Mouse (Mus musculus): ENCODE measurements around the gene Rara. TPM values are rescaled to one million over a fixed set of nuclear protein-coding genes. Genes with fewer than 3 reads are reported as not detected.
A peak's percentile ranks its signal among the peaks of the same experiment; 100 is the strongest.

The Rara gene
- polyA plus RNA-seq, 1 experiment: 17.2 TPM

DNA sequence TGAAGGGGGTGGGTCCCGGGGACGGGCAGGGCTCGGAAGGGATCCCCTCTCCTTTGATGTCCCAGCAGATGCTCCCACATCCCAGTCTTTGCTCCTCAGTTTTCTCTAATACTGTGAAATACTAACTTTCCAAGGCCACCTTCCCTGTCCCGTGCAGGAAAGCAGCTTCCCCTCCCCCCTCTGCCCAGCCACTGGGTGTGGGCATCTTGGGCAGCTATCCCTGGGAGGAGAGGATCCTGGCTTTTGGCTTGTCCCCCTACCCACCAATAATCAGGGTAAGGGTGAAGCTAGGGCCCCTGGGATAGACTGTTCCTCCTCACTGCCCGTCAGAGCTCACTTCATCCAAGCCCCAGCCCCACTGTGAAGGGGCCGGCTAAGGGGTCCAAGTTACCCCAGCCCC, 46.6 kb downstream of the Rara start:
- no peak for TF ChIP-seq CTCF (IDR thresholded peaks at IDR 0.05; ENCODE audit: control insufficient read depth, insufficient read depth, low read length)
- TF ChIP-seq POLR2A (IDR thresholded peaks at IDR 0.05; ENCODE audit: borderline replicate concordance, control insufficient read depth, low read depth, low read length): no peak
- no peaks in the 10 kb centered on the region for H3K4me1 ChIP-seq (ENCODE audit: control insufficient read depth, insufficient read depth, low read length)
- H3K27ac ChIP-seq (ENCODE audit: control insufficient read depth, insufficient read depth, low read depth, low read length, poor library complexity): no peak overlapping the region
- no peak overlapping the region for H3K4me3 ChIP-seq (replicated peaks; ENCODE audit: control insufficient read depth, low read depth, low read length)
- 79% methylated on average over 6 of the region's 6 CpGs for WGBS

DNA sequence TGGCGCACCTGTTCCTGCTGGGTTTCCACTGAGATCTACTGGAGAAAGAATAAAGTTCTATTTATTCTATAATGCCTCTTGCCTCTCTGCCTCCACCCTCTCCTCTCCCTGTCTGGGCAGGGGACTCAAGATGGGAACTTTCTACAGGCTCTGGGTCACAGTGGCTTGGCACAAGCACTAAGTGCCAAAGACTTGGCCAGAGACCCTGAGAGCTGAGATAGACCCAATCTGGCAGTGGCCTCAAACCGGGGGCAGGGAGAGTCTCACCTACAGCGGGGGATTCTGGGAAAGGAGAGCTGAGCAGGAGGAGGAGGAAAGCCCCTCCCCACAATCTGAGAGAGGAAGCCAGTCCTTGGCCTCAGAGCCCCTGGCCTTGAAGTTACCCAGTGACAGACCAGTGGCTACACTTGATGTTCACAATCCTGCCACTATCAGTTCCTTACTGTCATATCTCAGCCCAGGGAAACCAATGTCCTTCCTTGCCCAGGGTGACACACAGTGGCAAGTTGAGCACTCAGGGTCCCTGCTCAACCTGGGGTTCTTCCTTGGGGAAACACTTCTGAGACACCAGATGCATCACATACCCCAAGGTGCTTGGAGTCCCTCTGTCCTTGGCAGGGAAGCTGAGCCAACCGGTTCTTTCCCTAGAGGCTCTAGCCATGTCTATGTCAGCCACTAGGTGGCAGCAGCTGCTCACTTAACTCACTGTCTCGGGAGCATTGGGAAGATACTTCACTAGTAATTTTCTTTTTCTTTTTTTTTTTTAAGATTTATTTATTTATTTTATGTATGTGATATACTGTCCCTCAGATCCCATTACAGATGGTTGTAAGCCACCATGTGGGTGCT, 47.5 kb downstream of the Rara start:
- H3K4me1 ChIP-seq (ENCODE audit: control insufficient read depth, insufficient read depth, low read length): no peaks in the 10 kb centered on the region
- TF ChIP-seq CTCF (IDR thresholded peaks at IDR 0.05; ENCODE audit: control insufficient read depth, insufficient read depth, low read length) (peak; percentile 84), POLR2A (IDR thresholded peaks at IDR 0.05; ENCODE audit: borderline replicate concordance, control insufficient read depth, low read depth, low read length) (no peak)
- no peak overlapping the region for H3K27ac ChIP-seq (ENCODE audit: control insufficient read depth, insufficient read depth, low read depth, low read length, poor library complexity)
- 54% methylated on average over 5 of the region's 5 CpGs for WGBS
- no peak overlapping the region for H3K4me3 ChIP-seq (replicated peaks; ENCODE audit: control insufficient read depth, low read depth, low read length)

DNA sequence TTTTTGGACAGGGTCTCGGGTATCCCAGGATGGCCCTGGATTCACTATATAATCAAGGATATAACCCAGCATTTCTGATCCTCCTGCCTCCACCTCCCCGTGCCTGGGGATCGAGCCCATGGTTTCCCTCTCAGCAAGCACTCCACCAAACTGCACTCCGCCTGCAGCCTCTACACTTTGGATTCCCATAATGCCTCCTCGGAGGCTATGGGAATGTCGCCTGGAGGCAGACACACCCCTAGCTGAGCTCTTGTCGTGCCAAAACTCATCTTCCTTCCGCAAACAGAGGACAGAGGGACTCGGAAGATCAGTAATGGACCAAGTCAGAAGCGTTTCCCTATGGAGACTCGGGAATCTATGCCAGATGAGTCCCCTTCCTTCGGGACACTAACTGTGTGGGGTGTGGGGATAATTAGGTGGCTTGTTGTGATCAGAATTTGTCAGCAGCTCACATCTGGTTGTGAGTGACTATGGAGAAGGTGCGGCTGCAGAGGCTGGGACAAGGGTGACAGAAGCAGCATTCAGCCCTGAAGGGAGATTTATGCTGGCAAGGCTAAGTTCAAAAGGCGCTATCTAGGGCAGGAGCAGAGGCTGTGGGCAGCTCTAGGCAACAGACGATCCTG, 51.0 kb downstream of the Rara start:
- Histone ChIP-seq H3K4me3 (replicated peaks; ENCODE audit: control insufficient read depth, low read depth, low read length) (no peak overlapping the region), H3K4me1 (ENCODE audit: control insufficient read depth, insufficient read depth, low read length) (peaks cover 1% of the 10 kb centered on the region; the same call in 1 of the 2 replicates), H3K27ac (ENCODE audit: control insufficient read depth, insufficient read depth, low read depth, low read length, poor library complexity) (no peak overlapping the region)
- TF ChIP-seq CTCF (IDR thresholded peaks at IDR 0.05; ENCODE audit: control insufficient read depth, insufficient read depth, low read length) (no peak), POLR2A (IDR thresholded peaks at IDR 0.05; ENCODE audit: borderline replicate concordance, control insufficient read depth, low read depth, low read length) (no peak)
- 80% methylated on average over 15 of the region's 15 CpGs for WGBS

DNA sequence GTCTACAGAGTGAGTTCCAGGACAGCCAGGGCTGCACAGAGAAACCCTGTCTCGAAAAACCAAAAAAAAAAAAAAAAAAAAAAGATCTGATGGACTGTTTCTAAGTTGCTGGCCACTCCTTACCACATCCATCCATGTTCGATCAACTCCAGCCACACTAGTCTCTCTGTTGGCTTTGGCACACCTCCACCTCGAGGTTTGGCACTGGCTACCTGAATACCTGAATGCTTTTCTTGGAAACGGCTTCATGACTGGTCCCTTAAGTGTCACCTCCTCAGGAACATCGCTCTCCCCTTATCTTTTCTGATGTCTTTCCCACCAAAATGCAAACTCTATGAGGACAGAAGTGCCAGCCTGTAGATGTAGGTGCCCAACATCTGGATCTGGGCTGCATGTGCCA, 51.7 kb downstream of the Rara start:
- Histone ChIP-seq H3K4me3 (replicated peaks; ENCODE audit: control insufficient read depth, low read depth, low read length) (no peak overlapping the region), H3K4me1 (ENCODE audit: control insufficient read depth, insufficient read depth, low read length) (peaks cover 1% of the 10 kb centered on the region; the same call in 1 of the 2 replicates), H3K27ac (ENCODE audit: control insufficient read depth, insufficient read depth, low read depth, low read length, poor library complexity) (no peak overlapping the region)
- no peak for TF ChIP-seq POLR2A (IDR thresholded peaks at IDR 0.05; ENCODE audit: borderline replicate concordance, control insufficient read depth, low read depth, low read length)
- no peak for TF ChIP-seq CTCF (IDR thresholded peaks at IDR 0.05; ENCODE audit: control insufficient read depth, insufficient read depth, low read length)
- WGBS: 63% methylated on average over 5 of the region's 5 CpGs

DNA sequence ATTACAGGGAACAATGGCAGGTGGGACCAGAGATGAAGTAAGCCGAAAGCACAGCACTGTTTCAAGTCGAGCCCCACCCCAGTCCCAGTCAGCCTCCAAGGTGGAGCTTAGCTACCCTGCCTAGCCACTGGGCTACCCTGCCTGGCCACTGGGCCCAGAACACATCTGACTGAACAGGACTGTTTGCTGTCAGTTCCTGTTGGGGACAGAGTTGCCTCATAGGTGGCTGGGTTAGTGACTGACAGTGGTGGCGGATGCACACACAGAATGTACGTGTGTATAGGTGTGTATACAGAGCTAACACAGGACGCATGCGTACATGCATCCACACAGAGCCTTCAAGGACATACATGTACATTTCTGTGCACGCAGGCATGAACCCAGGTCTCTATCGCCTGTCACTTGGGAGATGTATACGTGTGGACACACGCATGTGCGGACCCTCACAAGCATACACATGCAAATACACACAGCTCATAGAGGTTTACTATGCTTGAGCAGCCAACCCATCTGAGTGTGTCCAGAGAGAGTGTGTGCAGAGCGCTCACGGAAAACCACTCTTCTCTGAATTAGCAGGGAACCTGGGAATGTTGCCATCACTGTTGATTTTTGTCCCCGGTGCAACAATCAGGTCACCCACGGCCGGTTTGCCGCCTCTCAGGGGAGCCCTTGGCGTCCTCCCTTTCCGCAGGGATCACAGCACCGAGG, 53.8 kb downstream of the Rara start:
- no peak overlapping the region for H3K4me3 ChIP-seq (replicated peaks; ENCODE audit: control insufficient read depth, low read depth, low read length)
- no peak overlapping the region; the same call in 1 of the 2 replicates for H3K27ac ChIP-seq (ENCODE audit: control insufficient read depth, insufficient read depth, low read depth, low read length, poor library complexity)
- H3K4me1 ChIP-seq (ENCODE audit: control insufficient read depth, insufficient read depth, low read length): peaks cover 1% of the 10 kb centered on the region; the same call in 1 of the 2 replicates
- TF ChIP-seq POLR2A (IDR thresholded peaks at IDR 0.05; ENCODE audit: borderline replicate concordance, control insufficient read depth, low read depth, low read length) (no peak), CTCF (IDR thresholded peaks at IDR 0.05; ENCODE audit: control insufficient read depth, insufficient read depth, low read length) (no peak)
- WGBS: 50% methylated on average over 20 of the region's 20 CpGs

DNA sequence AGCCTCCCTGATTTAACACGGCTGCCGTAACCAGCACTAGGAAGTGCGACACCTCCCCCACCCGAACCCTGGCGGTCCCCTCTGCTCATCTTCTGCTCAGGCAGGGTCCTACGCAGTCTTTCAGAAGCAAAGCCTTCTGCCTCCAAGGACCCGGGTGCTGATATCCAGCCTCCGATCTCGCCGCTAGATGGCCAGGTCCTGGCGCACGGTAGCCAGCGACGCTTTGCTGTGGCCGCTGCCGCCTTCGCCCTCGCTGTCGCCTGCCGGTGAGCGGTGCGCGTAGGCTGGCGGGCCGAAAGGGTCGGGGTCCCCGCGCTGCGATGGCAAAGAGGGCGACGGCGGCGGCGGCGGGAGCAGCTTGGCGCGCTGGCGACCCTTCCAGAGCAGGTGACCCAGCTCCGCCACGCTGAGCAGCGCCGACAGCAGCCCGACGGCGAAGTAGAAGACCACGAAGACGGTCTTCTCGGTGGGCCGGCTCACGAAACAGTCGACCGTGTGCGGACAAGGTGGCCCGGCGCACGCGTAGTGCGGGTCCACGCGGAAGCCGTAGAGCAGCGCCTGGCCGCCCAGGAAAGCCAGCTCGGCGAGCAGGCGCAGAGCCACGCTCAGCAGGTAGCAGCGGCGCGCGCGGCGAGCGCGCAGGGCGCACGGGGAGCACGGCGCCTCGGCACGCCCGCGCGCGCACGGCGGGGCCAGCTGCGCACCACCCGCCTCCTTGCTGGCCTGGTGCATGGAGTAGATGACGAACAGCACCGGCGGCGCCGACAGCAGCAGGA, 54.6 kb downstream of the Rara start:
- Histone ChIP-seq H3K4me1 (ENCODE audit: control insufficient read depth, insufficient read depth, low read length) (peaks cover 1% of the 10 kb centered on the region; the same call in 1 of the 2 replicates), H3K27ac (ENCODE audit: control insufficient read depth, insufficient read depth, low read depth, low read length, poor library complexity) (no peak overlapping the region; the same call in 1 of the 2 replicates), H3K4me3 (replicated peaks; ENCODE audit: control insufficient read depth, low read depth, low read length) (peak overlapping the region; percentile 38)
- TF ChIP-seq POLR2A (IDR thresholded peaks at IDR 0.05; ENCODE audit: borderline replicate concordance, control insufficient read depth, low read depth, low read length) (no peak), CTCF (IDR thresholded peaks at IDR 0.05; ENCODE audit: control insufficient read depth, insufficient read depth, low read length) (peak; percentile 50; the same call in 1 of the 2 replicates)
- under 1% methylated on average over 94 of the region's 94 CpGs for WGBS

DNA sequence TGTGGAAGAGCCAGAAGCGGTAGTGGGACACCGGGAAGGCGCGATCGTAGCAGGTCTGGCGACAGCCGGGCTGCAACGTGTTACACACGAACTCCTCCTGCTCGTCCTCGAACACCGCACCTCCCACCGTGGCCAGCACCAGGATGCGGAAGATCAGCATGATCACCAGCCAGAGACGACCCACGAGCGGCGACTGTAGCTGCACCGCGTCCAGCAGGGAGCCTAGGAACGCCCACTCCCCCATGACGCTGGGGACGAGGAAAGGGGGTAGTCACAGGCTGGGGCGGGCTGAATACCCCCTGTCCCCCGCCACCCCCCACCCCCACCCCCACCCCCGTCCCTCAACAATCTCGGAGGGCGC, 55.1 kb downstream of the Rara start, which contains the start of gene Gjd3:
Gjd3 (minus strand) TSS at position 244 of the 361 bp plus-strand sequence.
- 6% methylated on average over 28 of the region's 28 CpGs for WGBS
- H3K4me1 ChIP-seq (ENCODE audit: control insufficient read depth, insufficient read depth, low read length): peaks cover 1% of the 10 kb centered on the region; the same call in 1 of the 2 replicates
- TF ChIP-seq POLR2A (IDR thresholded peaks at IDR 0.05; ENCODE audit: borderline replicate concordance, control insufficient read depth, low read depth, low read length): no peak
- no peak for TF ChIP-seq CTCF (IDR thresholded peaks at IDR 0.05; ENCODE audit: control insufficient read depth, insufficient read depth, low read length)
- H3K4me3 ChIP-seq (replicated peaks; ENCODE audit: control insufficient read depth, low read depth, low read length): peak within 1 kb of the TSS; percentile 38
- no peak within 1 kb of the TSS; the same call in 1 of the 2 replicates for H3K27ac ChIP-seq (ENCODE audit: control insufficient read depth, insufficient read depth, low read depth, low read length, poor library complexity)
